Mouse (Mus musculus) neural tube, embryonic 11.5 days (tissue): ENCODE results near the gene Elovl6. TPM values are rescaled to one million over a fixed set of nuclear protein-coding genes. Genes with fewer than 3 reads are reported as not detected.

Source experiments
- ATAC-seq: fragments of 200-750 bp; cut with Nextera tagmentation; 2 replicates; pipeline ENCODE4 v1.8.0; 2017; ENCODE audit warnings: moderate number of reproducible peaks, mild to moderate bottlenecking, moderate TSS enrichment, moderate library complexity; ENCODE audit not compliant: insufficient read depth, low FRiP score, low TSS enrichment
- DNase-seq: peaks from one replicate; pipeline ENCODE4 v3.0.0-alpha.2; 2015; ENCODE audit warnings: low spot score
- H3K27ac ChIP-seq: fragments of 300-500 bp; sonication (generic); 2 replicates; pipeline ENCODE4 v1.5.1; 2014; ENCODE audit warnings: low read depth, mild to moderate bottlenecking, low read length
- H3K27me3 ChIP-seq: fragments of 300-500 bp; sonication (generic); 2 replicates; pipeline ENCODE4 v1.6.1; 2014; ENCODE audit warnings: mild to moderate bottlenecking, low read length, mixed read lengths; ENCODE audit not compliant: control insufficient read depth, insufficient read depth
- H3K36me3 ChIP-seq: fragments of 300-500 bp; sonication (generic); 2 replicates; pipeline ENCODE4 v1.6.1; 2014; ENCODE audit warnings: mild to moderate bottlenecking, low read length, moderate library complexity, mixed read lengths; ENCODE audit not compliant: control insufficient read depth, insufficient read depth
- H3K4me1 ChIP-seq: fragments of 300-500 bp; sonication (generic); 2 replicates; pipeline ENCODE4 v1.6.1; 2014; ENCODE audit warnings: low read length, mixed read lengths; ENCODE audit not compliant: control insufficient read depth, insufficient read depth
- H3K4me2 ChIP-seq: fragments of 300-500 bp; sonication (generic); 2 replicates; pipeline ENCODE4 v1.6.1; 2014; ENCODE audit warnings: low read depth, mild to moderate bottlenecking, moderate library complexity
- H3K4me3 ChIP-seq: fragments of 300-500 bp; sonication (generic); 2 replicates; pipeline ENCODE4 v1.5.1; 2014; ENCODE audit warnings: low read depth, low read length
- H3K9ac ChIP-seq: fragments of 300-500 bp; sonication (generic); 2 replicates; pipeline ENCODE4 v1.6.1; 2014; ENCODE audit warnings: mild to moderate bottlenecking, low read length
- H3K9me3 ChIP-seq: fragments of 300-500 bp; sonication (generic); 2 replicates; pipeline ENCODE4 v1.6.1; 2016; ENCODE audit warnings: low read length; ENCODE audit not compliant: control insufficient read depth
- WGBS: fragments of 180-500 bp; shearing (Covaris S2); extraction: QIAGEN DNeasy Blood & Tissue Kit; methylation state at CpG from one replicate; pipeline ENCODE4 v1.1.7; 2014; 5-methylcytosine and 5-hydroxymethylcytosine counted together
- microRNA-seq: library from miRNA; unstranded; fragments of <30 nt; microRNA quantifications from one replicate; pipeline ENCODE4, GENCODE M21; 2016
- polyA plus RNA-seq: library from polyadenylated mRNA; unstranded; fragments of >200 nt; fragmentation: Nextera tagmentation; extraction: Ambion mirVana; gene quantifications from 2 replicates; pipeline ENCODE4 v1.2.1, GENCODE M21; 2014

The Elovl6 gene
- polyA plus RNA-seq, 1 experiment from 2014 or later: 47.1 TPM

DNA sequence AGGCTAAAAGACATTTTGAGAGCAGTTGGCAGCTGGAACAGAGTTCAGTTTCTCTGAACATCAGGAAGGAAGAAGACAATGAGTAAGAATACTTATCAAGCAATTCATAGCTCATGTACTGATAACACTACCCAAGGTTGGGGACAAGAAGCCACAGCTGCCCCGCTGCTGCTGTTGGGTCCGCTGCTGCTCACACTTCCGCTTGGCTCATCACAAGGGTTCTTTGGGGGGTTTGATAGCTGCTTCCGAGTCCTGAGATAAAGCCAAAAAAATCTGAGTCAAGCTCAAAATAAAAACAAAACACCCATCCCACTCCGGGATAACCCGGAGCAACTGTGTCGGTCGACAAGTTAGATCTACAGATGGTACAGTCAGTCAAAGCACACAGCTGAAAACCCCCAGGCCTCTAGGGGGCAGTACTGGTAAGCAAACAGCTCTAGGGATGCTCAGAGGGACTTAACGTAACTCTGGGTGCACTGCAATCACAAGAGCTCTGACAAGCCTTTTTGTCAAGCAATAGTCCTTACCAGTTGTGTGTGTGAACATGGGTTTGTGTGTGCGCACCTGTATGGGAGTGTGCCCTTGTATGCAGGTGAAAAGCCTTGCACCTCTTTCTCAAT, 151.0 kb downstream of the Elovl6 start:
- Histone ChIP-seq H3K4me1 (no peaks in the 10 kb centered on the region), H3K4me3 (no peak overlapping the region), H3K4me2 (no peak overlapping the region), H3K27me3 (no peaks in the 10 kb centered on the region), H3K9ac (no peak overlapping the region), H3K27ac (no peak overlapping the region), H3K36me3 (no peaks in the 10 kb centered on the region), H3K9me3 (no peaks in the 10 kb centered on the region)
- DNase-seq (no peak), ATAC-seq (no peak)
- WGBS: 91% methylated on average over 10 of the region's 10 CpGs

DNA sequence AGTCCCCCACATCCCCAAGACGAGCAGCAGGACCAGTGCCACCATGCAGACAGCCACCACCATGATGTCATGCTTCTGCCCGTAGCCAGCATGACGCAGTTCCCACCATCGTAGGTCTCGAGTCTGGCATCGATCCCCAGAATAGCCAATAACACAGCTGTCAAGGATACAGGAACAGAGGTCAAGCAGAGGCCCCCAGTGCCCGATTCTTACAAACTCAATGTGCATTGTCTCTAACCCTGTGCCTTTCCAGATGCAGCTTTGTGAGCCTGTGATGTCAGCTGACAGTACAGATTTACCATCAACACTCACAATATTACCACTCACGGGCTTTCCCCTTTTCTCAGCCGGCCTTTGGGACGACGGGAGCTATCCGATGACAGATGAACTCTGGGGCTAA, 154.0 kb downstream of the Elovl6 start:
- no peak overlapping the region for H3K4me3 ChIP-seq
- no peak overlapping the region for H3K27ac ChIP-seq
- no peaks in the 10 kb centered on the region for H3K36me3 ChIP-seq
- H3K4me2 ChIP-seq: no peak overlapping the region
- H3K9me3 ChIP-seq: no peaks in the 10 kb centered on the region
- 77% methylated on average over 12 of the region's 12 CpGs for WGBS
- H3K4me1 ChIP-seq: no peaks in the 10 kb centered on the region
- no peaks in the 10 kb centered on the region for H3K27me3 ChIP-seq
- ATAC-seq: no peak
- DNase-seq: no peak
- no peak overlapping the region for H3K9ac ChIP-seq

DNA sequence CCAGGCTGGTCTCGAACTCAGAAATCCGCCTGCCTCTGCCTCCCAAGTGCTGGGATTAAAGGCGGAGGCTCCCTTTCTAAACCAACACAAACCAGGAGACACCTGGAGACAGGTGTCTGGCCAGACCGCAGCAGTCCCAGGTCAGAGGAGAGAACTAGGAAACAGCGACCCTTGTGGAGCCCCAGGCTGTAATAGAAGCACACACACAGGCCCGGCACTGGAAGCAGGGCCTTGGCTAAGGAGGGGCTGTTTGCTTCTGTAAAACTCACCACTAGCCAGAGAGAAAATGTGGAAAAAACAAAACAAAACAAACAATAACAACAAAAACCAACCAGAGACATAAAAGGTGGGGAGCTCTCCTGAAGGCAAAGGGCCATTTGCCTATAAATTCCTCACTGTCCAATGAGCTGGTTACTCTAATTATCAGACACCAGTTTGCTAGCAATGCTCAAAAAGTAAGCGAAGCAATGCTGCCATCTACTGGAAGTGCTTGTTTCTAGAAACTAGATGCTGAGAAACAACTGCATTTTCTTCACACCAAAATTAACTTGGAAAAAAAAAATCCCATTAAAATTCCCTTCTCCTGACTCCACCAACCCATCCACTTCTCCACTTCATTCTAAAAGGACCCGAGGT, 154.7 kb downstream of the Elovl6 start:
- peak; percentile 54 for ATAC-seq
- 54% methylated on average over 8 of the region's 8 CpGs for WGBS
- Histone ChIP-seq H3K4me1 (no peaks in the 10 kb centered on the region), H3K27me3 (no peaks in the 10 kb centered on the region), H3K36me3 (no peaks in the 10 kb centered on the region), H3K9me3 (no peaks in the 10 kb centered on the region), H3K4me2 (no peak overlapping the region), H3K4me3 (no peak overlapping the region), H3K27ac (no peak overlapping the region), H3K9ac (no peak overlapping the region)
- peak; percentile 64 for DNase-seq

DNA sequence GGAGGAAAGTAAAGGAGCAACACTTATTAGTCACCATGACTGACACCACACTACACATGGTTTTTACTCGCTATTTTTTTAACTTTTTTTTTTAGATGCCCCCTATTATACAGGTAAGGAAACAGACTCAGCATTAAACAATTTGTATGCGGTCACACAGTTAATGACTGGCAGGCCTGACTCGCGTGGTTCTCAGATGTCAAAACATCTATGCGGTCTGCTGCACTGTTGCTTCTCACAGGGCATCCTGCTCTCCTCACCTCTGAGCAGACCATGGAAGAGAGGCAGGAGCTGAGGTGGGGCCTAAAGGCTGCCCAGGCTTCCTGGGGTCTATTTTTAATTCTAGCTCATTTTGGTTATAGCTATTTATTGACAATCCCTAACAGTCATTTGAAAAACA, 155.3 kb downstream of the Elovl6 start:
- ATAC-seq (no peak), DNase-seq (no peak)
- Histone ChIP-seq H3K27ac (no peak overlapping the region), H3K27me3 (no peaks in the 10 kb centered on the region), H3K9me3 (no peaks in the 10 kb centered on the region), H3K9ac (no peak overlapping the region), H3K4me3 (no peak overlapping the region), H3K4me2 (no peak overlapping the region), H3K36me3 (no peaks in the 10 kb centered on the region), H3K4me1 (no peaks in the 10 kb centered on the region)
- WGBS: 75% methylated on average over 5 of the region's 5 CpGs

Small RNAs within 50 kb of the gene (microRNA-seq; reads per million reads assigned to microRNA genes)
- gene Gm24515: not detected

Other genes starting within 250 kb of the Elovl6 start
- gene Enpep, start 199.6 kb upstream of the Elovl6 start, polyA plus RNA-seq: 0.24 and 0.28 TPM in 2 replicates
- 0.59 and 1.7 TPM in 2 replicates for gene Egf, start 223.0 kb downstream of the Elovl6 start, polyA plus RNA-seq